Mouse (Mus musculus) testis, adult 2 months (tissue): ENCODE measurements around the gene Aip. TPM values are rescaled to one million over a fixed set of nuclear protein-coding genes. Genes with fewer than 3 reads are reported as not detected.
A peak's percentile ranks its signal among the peaks of the same experiment; 100 is the strongest.
"Not testable (repeated sequence)": the region's sequence is repeated elsewhere in the genome, so short reads cannot be mapped to it uniquely, and the experiment has no call there.

ENCODE experiments used
- H3K27ac ChIP-seq: fragments of 200-500 bp; 2 replicates; pipeline ENCODE4 v1.5.1; 2012; ENCODE audit warnings: low read depth, low read length; ENCODE audit not compliant: control insufficient read depth, insufficient read depth
- H3K27me3 ChIP-seq: fragments of 200-500 bp; 2 replicates; pipeline ENCODE4 v1.6.1; 2012; ENCODE audit warnings: mild to moderate bottlenecking, low read length, moderate library complexity; ENCODE audit not compliant: control insufficient read depth, insufficient read depth
- H3K36me3 ChIP-seq: fragments of 200-500 bp; 2 replicates; pipeline ENCODE4 v1.6.1; 2012; ENCODE audit warnings: mild to moderate bottlenecking, low read length; ENCODE audit not compliant: control insufficient read depth, insufficient read depth
- H3K4me1 ChIP-seq: fragments of 200-500 bp; 2 replicates; pipeline ENCODE4 v1.6.1; 2012; ENCODE audit warnings: low read length; ENCODE audit not compliant: control insufficient read depth, insufficient read depth
- H3K4me3 ChIP-seq: fragments of 200-500 bp; 2 replicates; pipeline ENCODE4 v1.5.1; 2012; ENCODE audit warnings: low read depth, mild to moderate bottlenecking, low read length, moderate library complexity, mixed read lengths; ENCODE audit not compliant: control insufficient read depth
- CTCF ChIP-seq: fragments of 200-500 bp; IDR thresholded peaks from 2 replicates; pipeline ENCODE4 v1.5.1; 2012; ENCODE audit warnings: low read depth, mild to moderate bottlenecking, inconsistent platforms, low read length, moderate library complexity; ENCODE audit not compliant: control insufficient read depth, insufficient read depth, insufficient replicate concordance
- POLR2A ChIP-seq: fragments of 200-500 bp; IDR thresholded peaks from 2 replicates; pipeline ENCODE4 v1.6.1; 2012; ENCODE audit warnings: low read depth, mild to moderate bottlenecking, inconsistent platforms, low read length, moderate library complexity; ENCODE audit not compliant: control insufficient read depth
- polyA plus RNA-seq: library from polyadenylated mRNA; depleted of rRNA; stranded (reverse); fragments of >200 nt; gene quantifications from 2 replicates; pipeline ENCODE4 v1.2.3, GENCODE M21; 2012

The Aip gene
- polyA plus RNA-seq, 1 experiment: 21.0 TPM

GRCm38 (mm10) chr19:4131075-4131474 lies 5.4 kb upstream of the Aip start:
- H3K27ac ChIP-seq: no peak overlapping the region
- no peak overlapping the region for H3K4me3 ChIP-seq
- TF ChIP-seq CTCF: no peak
- no peak for TF ChIP-seq POLR2A
- H3K36me3 ChIP-seq: no peaks in the 10 kb centered on the region; the same call in 1 of the 2 replicates
- peaks cover 8% of the 10 kb centered on the region for H3K4me1 ChIP-seq
- H3K27me3 ChIP-seq: no peaks in the 10 kb centered on the region

GRCm38 (mm10) chr19:4130106-4130505 lies 4.4 kb upstream of the Aip start:
- Histone ChIP-seq H3K4me1 (peaks cover 12% of the 10 kb centered on the region), H3K4me3 (no peak overlapping the region), H3K27me3 (no peaks in the 10 kb centered on the region), H3K36me3 (no peaks in the 10 kb centered on the region; the same call in 1 of the 2 replicates), H3K27ac (no peak overlapping the region)
- no peak for TF ChIP-seq CTCF
- no peak for TF ChIP-seq POLR2A

GRCm38 (mm10) chr19:4129462-4129861 lies 3.8 kb upstream of the Aip start:
- peaks cover 12% of the 10 kb centered on the region for H3K4me1 ChIP-seq
- H3K27ac ChIP-seq: no peak overlapping the region
- no peaks in the 10 kb centered on the region; the same call in 1 of the 2 replicates for H3K36me3 ChIP-seq
- no peaks in the 10 kb centered on the region for H3K27me3 ChIP-seq
- no peak for TF ChIP-seq CTCF
- H3K4me3 ChIP-seq: no peak overlapping the region

- H3K36me3 ChIP-seq: no peaks in the 10 kb centered on the region; the same call in 1 of the 2 replicates
- peak overlapping the region; percentile 89 for H3K4me3 ChIP-seq
- peaks cover 12% of the 10 kb centered on the region for H3K4me1 ChIP-seq
- H3K27me3 ChIP-seq: no peaks in the 10 kb centered on the region
- 0 out of 2 replicates have a peak overlapping the region, but pooled peaks have one; percentile 67 for H3K27ac ChIP-seq
- TF ChIP-seq CTCF (no peak), POLR2A (no peak)
Observed at GRCm38 (mm10) chr19:4126759-4127495, 1.3 kb upstream of the Aip start.

GRCm38 (mm10) chr19:4125268-4125667 lies 390 bp downstream of the Aip start:
- H3K36me3 ChIP-seq, H3K27me3 ChIP-seq: not testable (repeated sequence)
- Histone ChIP-seq H3K27ac (peak overlapping the region; percentile 76; the same call in 1 of the 2 replicates), H3K4me3 (peak overlapping the region; percentile 89), H3K4me1 (peaks cover 12% of the 10 kb centered on the region)

- Histone ChIP-seq H3K4me1 (peaks cover 12% of the 10 kb centered on the region), H3K27me3 (no peaks in the 10 kb centered on the region), H3K27ac (no peak overlapping the region), H3K4me3 (no peak overlapping the region), H3K36me3 (no peaks in the 10 kb centered on the region)
- TF ChIP-seq CTCF: no peak
- no peak for TF ChIP-seq POLR2A
Observed at GRCm38 (mm10) chr19:4124432-4124831, 1.2 kb downstream of the Aip start.

GRCm38 (mm10) chr19:4122411-4123370 lies 3.0 kb downstream of the Aip start:
- H3K27me3 ChIP-seq: no peaks in the 10 kb centered on the region
- no peaks in the 10 kb centered on the region for H3K36me3 ChIP-seq
- no peak overlapping the region for H3K27ac ChIP-seq
- no peak for TF ChIP-seq CTCF
- no peak overlapping the region for H3K4me3 ChIP-seq
- H3K4me1 ChIP-seq: peaks cover 12% of the 10 kb centered on the region

GRCm38 (mm10) chr19:4121896-4122295 lies 3.8 kb downstream of the Aip start:
- peaks cover 10% of the 10 kb centered on the region for H3K4me1 ChIP-seq
- not testable (repeated sequence) for H3K27me3 ChIP-seq, H3K4me3 ChIP-seq, H3K36me3 ChIP-seq
- peak overlapping the region; percentile 22; the same call in 1 of the 2 replicates for H3K27ac ChIP-seq
